Mouse (Mus musculus) neural tube, embryonic 13.5 days (tissue): ENCODE data around the gene Samd5. TPM values are rescaled to one million over a fixed set of nuclear protein-coding genes. Genes with fewer than 3 reads are reported as not detected.

ENCODE experiments used
- ATAC-seq: fragments of 200-750 bp; cut with Nextera tagmentation; 2 replicates; pipeline ENCODE4 v1.8.0; 2017; ENCODE audit warnings: low read depth, mild to moderate bottlenecking, moderate TSS enrichment, moderate library complexity
- H3K27ac ChIP-seq: fragments of 300-500 bp; sonication (generic); replicated peaks from 2 replicates; pipeline ENCODE4 v1.5.1; 2015; ENCODE audit warnings: moderate library complexity, mild to moderate bottlenecking, inconsistent platforms
- H3K27me3 ChIP-seq: fragments of 300-500 bp; sonication (generic); 2 replicates; pipeline ENCODE4 v1.6.1; 2015; ENCODE audit warnings: mild to moderate bottlenecking, inconsistent platforms
- H3K36me3 ChIP-seq: fragments of 300-500 bp; sonication (generic); 2 replicates; pipeline ENCODE4 v1.6.1; 2015; ENCODE audit warnings: mild to moderate bottlenecking, inconsistent platforms
- H3K4me1 ChIP-seq: fragments of 300-500 bp; sonication (generic); replicated peaks from 2 replicates; pipeline ENCODE4 v1.6.1; 2015; ENCODE audit warnings: inconsistent platforms
- H3K4me2 ChIP-seq: fragments of 300-500 bp; sonication (generic); 2 replicates; pipeline ENCODE4 v1.6.1; 2015; ENCODE audit warnings: inconsistent platforms, mild to moderate bottlenecking, moderate library complexity
- H3K4me3 ChIP-seq: fragments of 300-500 bp; sonication (generic); 2 replicates; pipeline ENCODE4 v1.5.1; 2015; ENCODE audit warnings: mild to moderate bottlenecking, inconsistent platforms
- H3K9ac ChIP-seq: fragments of 300-500 bp; sonication (generic); 2 replicates; pipeline ENCODE4 v1.6.1; 2015; ENCODE audit warnings: moderate library complexity, mild to moderate bottlenecking, inconsistent platforms
- H3K9me3 ChIP-seq: fragments of 300-500 bp; sonication (generic); 2 replicates; pipeline ENCODE4 v1.6.1; 2016; ENCODE audit warnings: inconsistent platforms
- WGBS: fragments of 180-500 bp; shearing (Covaris S2); methylation state at CpG from one replicate; pipeline ENCODE4 v1.1.7; 2015; 5-methylcytosine and 5-hydroxymethylcytosine counted together
- polyA plus RNA-seq: library from polyadenylated mRNA; unstranded; fragments of >200 nt; fragmentation: Nextera tagmentation; extraction: Ambion mirVana; gene quantifications from 2 replicates; pipeline ENCODE4 v1.2.1, GENCODE M21; 2015

Samd5 gene
- polyA plus RNA-seq, 1 experiment from 2014 or later, result 4.2 TPM

- H3K27me3 ChIP-seq, result peaks cover 17% of the 10 kb centered on the region
- no peaks in the 10 kb centered on the region for H3K36me3 ChIP-seq
- no peaks in the 10 kb centered on the region for H3K9me3 ChIP-seq
- no peak; the same call in 1 of the 2 replicates for ATAC-seq
- no peak overlapping the region for H3K27ac ChIP-seq
- peaks cover 47% of the 10 kb centered on the region for H3K4me1 ChIP-seq
- peak overlapping the region; percentile 95; the same call in 1 of the 2 replicates for H3K4me2 ChIP-seq
- H3K9ac ChIP-seq, result no peak overlapping the region
- WGBS, result 8% methylated on average over 5 of the region's 5 CpGs
- H3K4me3 ChIP-seq, result no peak overlapping the region
Observed at GRCm38 (mm10) chr10:9678071-9678470, 3.1 kb upstream of the Samd5 start.

DNA sequence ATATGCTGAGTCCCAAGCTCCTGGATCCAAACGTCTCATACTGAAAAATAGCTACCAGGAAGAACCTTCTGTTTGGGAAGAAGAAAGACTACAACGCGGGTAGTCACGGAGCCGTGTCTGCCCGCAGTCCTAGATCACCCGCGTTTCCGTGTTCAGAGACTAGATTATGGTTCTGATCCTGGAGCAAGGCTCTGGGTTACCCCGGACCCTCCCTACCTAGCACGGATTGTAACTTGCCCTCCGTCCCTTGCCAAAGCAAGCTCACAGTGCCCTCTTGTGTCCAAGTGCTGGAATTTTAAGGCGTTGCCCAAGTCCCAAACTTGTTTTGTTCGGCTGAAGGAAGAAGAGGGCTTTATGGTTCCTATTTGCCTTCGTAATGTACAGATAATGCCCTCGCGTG lies 1.9 kb upstream of the Samd5 start:
- Histone ChIP-seq H3K4me1 (peaks cover 47% of the 10 kb centered on the region), H3K36me3 (no peaks in the 10 kb centered on the region), H3K4me3 (no peak overlapping the region), H3K27ac (peak overlapping the region; percentile 19; the same call in 1 of the 2 replicates), H3K9ac (no peak overlapping the region), H3K4me2 (peak overlapping the region; percentile 95), H3K27me3 (peaks cover 23% of the 10 kb centered on the region), H3K9me3 (no peaks in the 10 kb centered on the region)
- 1% methylated on average over 17 of the region's 17 CpGs for WGBS
- peak; percentile 53; the same call in 1 of the 2 replicates for ATAC-seq

DNA sequence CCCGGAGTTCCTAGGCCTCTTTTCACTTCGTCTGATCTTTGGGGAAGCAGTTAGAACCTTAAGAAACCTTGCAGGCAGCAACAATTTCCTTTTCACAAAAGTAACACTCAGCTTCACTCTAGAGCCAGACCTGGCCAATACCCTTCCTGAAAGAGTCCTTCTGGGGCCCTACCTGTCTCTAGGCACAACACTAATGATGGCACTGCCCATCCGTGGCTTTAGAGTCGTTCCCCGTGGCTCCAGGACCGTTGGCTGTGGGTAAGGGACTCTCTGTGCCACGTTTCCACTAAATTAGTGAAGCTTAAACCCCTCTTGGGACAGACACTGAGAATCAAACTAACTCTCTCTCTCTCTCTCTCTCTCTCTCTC lies 1.4 kb upstream of the Samd5 start:
- no peak for ATAC-seq
- 3% methylated on average over 7 of the region's 7 CpGs for WGBS
- Histone ChIP-seq H3K4me3 (no peak overlapping the region), H3K27ac (peak overlapping the region; percentile 19; the same call in 1 of the 2 replicates), H3K36me3 (no peaks in the 10 kb centered on the region), H3K27me3 (peaks cover 23% of the 10 kb centered on the region), H3K4me2 (peak overlapping the region; percentile 95), H3K4me1 (peaks cover 47% of the 10 kb centered on the region), H3K9ac (peak overlapping the region; percentile 79; the same call in 1 of the 2 replicates), H3K9me3 (no peaks in the 10 kb centered on the region)

DNA sequence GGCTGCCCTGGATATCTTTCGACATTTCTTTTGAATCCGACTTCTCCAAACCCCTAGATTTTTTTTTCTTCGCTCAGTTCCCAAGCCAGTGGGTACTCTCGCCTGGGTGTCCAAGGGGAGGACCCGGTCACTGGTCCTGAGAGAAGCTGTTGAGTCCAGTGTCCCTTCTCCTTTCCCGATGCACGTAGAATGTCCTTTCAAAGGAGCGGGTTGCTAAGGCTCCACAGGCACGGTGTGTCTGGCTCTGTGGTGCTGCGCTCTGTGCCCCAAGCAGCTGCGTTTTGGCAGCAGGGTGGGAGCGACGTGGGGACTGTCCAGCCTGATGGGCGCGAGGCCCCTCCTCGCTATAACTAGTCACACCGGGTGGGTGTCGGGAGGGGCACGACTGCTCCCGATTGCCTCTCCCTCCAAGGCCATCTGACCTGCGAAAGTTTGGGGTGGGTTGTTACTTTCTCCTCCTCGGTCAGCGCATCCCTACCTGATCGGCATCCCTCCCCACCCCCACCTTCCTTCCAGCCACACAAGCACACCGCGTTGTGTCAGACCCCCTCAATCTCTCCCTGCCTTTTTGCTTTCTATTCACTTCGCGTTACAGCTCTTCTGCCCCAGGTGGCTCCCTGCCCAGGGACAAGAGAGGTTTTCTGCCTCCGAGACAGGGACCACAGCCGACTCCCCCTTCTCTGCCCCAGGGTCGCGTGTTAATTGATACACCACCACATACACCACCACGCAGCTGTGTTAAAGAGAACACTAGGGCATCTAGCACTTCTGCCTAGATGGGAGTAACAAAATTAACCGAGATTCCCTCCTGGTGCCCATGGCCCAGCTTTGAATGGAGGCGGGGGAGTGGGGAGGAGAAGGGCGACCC lies 776 bp upstream of the Samd5 start:
- ATAC-seq, result peak; percentile 44; the same call in 1 of the 2 replicates
- under 1% methylated on average over 36 of the region's 36 CpGs for WGBS
- Histone ChIP-seq H3K9ac (peak overlapping the region; percentile 79), H3K4me2 (peak overlapping the region; percentile 95), H3K9me3 (no peaks in the 10 kb centered on the region), H3K4me3 (peak overlapping the region; percentile 71), H3K36me3 (no peaks in the 10 kb centered on the region), H3K4me1 (peaks cover 47% of the 10 kb centered on the region), H3K27me3 (peaks cover 23% of the 10 kb centered on the region), H3K27ac (peak overlapping the region; percentile 81)

DNA sequence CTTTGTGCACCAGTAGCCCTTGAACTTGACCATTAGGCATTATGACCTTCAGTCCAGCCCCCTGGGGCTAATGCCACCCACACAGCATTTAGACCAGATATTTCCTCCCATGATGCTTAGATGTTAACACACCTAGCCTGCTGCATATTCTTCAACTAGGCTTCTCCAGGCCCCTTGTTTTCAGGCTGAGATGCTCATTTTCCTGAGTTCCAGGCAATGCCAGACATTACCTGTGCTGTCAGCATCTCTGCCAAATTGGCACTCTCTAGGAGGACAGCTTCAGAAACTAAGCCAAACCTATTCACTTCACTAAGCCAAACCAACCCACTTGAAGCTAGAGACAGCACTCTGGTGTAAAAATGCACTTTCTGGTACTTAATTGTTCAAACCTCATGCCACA lies 1.7 kb downstream of the Samd5 start:
- Histone ChIP-seq H3K4me2 (peak overlapping the region; percentile 95), H3K27ac (no peak overlapping the region), H3K9ac (peak overlapping the region; percentile 79), H3K9me3 (no peaks in the 10 kb centered on the region), H3K36me3 (no peaks in the 10 kb centered on the region), H3K27me3 (peaks cover 23% of the 10 kb centered on the region), H3K4me3 (peak overlapping the region; percentile 71), H3K4me1 (peaks cover 43% of the 10 kb centered on the region)
- ATAC-seq, result no peak

GRCm38 (mm10) chr10:9672751-9673150 lies 2.3 kb downstream of the Samd5 start:
- WGBS, result 90% methylated on average over 5 of the region's 5 CpGs
- peak overlapping the region; percentile 71 for H3K4me3 ChIP-seq
- peak overlapping the region; percentile 95 for H3K4me2 ChIP-seq
- no peaks in the 10 kb centered on the region for H3K9me3 ChIP-seq
- ATAC-seq, result no peak
- H3K9ac ChIP-seq, result no peak overlapping the region
- no peaks in the 10 kb centered on the region for H3K36me3 ChIP-seq
- H3K27me3 ChIP-seq, result peaks cover 23% of the 10 kb centered on the region
- peaks cover 38% of the 10 kb centered on the region for H3K4me1 ChIP-seq
- no peak overlapping the region for H3K27ac ChIP-seq

DNA sequence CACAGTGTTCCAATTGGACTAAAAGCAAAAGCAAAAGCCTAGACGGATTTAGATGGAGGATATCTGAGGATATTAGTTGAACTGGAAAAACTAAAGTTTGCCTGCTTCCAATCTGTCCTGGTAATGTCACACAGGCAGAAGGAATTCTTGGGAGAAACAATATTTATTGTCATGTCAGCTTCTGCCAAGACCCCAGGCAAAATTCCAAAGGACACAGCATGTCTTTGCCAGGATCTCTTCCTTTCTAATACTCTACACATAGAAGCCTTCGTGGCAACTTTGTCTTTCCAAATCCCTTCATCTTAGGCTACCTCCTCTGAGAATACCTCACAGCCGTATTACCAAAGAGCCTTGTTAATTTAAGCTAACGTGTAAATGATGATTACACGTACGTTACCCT lies 4.7 kb downstream of the Samd5 start:
- no peak overlapping the region for H3K4me2 ChIP-seq

DNA sequence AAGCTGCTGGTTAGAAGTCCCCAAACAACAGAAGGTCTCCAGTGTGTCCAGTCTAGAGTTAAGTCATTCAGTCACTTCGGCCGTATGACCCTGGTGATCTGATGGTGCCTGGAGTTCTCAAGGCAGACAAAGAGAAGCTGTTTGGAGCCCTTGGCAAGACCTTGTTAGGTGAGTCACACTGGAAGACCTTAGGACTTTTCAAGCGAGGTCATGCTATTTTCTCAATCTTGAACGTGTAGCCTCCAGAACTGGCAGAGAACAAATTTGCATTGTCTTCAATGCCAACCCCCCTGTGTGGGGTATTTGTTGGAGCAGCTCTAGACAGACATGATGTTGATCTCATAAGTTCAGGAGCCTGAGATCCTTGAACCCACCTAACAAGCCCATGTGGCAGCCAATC lies 6.2 kb downstream of the Samd5 start:
- Histone ChIP-seq H3K4me2 (no peak overlapping the region), H3K9me3 (no peaks in the 10 kb centered on the region), H3K36me3 (no peaks in the 10 kb centered on the region), H3K9ac (no peak overlapping the region), H3K4me1 (0 out of 2 replicates have a peak, but pooled peaks cover 6% of the 10 kb centered on the region), H3K27ac (no peak overlapping the region), H3K27me3 (peaks cover 13% of the 10 kb centered on the region), H3K4me3 (no peak overlapping the region)
- 76% methylated on average over 4 of the region's 4 CpGs for WGBS
- no peak for ATAC-seq

More for the DNA sequence above, 4.7 kb downstream of the Samd5 start:
- no peaks in the 10 kb centered on the region for H3K9me3 ChIP-seq
- WGBS, result 86% methylated on average over 6 of the region's 6 CpGs
- peaks cover 13% of the 10 kb centered on the region for H3K27me3 ChIP-seq
- no peak overlapping the region for H3K9ac ChIP-seq
- H3K36me3 ChIP-seq, result no peaks in the 10 kb centered on the region
- peaks cover 17% of the 10 kb centered on the region for H3K4me1 ChIP-seq
- no peak for ATAC-seq
- no peak overlapping the region for H3K27ac ChIP-seq
- H3K4me3 ChIP-seq, result no peak overlapping the region

DNA sequence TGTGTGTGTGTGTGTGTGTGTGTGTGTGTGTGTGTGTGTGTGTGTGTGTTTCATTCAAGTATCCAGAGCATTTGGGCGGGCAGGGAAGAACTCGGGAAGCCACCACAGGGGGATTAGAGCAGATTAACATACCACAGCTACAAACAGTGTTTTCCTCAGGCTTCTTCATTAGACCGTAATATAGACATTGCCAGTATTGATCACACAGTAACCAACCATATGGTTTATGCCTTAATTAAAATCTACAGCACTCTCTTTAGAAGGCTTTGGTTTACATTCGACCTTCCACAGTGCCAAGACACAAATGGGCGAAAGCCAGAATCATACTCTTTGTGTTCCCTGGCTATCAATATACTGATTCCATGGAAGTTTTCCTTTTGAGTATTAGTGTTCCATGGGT lies 22.1 kb downstream of the Samd5 start:
- H3K4me1 ChIP-seq, result peaks cover 14% of the 10 kb centered on the region
- no peak for ATAC-seq
- H3K4me2 ChIP-seq, result no peak overlapping the region
- H3K27ac ChIP-seq, result no peak overlapping the region
- H3K36me3 ChIP-seq, result no peaks in the 10 kb centered on the region
- no peak overlapping the region for H3K4me3 ChIP-seq
- no peaks in the 10 kb centered on the region for H3K27me3 ChIP-seq
- H3K9me3 ChIP-seq, result no peaks in the 10 kb centered on the region
- no peak overlapping the region for H3K9ac ChIP-seq
- 79% methylated on average over 5 of the region's 5 CpGs for WGBS

DNA sequence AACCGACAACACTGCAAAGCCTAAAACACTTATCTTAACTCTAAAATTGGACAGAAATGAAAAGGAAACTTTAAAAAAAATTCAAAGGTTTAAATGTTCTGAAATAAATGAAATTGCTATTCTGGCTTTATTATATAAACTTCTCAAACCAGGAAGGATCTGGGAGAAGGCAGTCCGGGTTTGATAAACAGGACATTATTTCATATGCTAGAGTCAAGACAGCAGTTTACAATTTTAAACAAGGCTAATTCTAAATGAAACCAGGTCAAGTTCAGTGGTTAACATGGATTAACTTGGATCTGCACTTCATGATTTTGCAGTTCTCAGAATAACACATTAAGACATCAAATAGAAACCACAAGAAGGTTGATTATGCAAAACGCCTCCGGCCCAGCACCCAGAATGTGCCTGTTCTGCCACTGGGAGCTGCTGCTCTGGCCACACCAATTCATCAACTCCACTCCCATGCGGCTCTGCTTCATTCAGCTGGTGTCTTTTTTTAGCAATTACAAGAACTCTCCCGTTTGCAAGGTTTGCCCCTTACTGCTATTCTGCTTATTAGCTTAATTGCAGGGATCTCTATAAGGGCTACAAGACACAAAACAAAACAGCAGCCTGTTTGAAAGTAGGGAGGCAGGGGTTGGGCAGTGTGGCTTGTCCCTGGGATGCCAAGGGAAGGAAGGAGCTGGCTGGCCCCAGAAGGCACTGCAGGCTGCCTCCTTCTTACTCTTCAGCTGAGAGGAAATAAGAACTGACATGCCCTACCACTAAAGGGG lies 24.8 kb downstream of the Samd5 start:
- H3K9ac ChIP-seq, result no peak overlapping the region
- ATAC-seq, result no peak

DNA sequence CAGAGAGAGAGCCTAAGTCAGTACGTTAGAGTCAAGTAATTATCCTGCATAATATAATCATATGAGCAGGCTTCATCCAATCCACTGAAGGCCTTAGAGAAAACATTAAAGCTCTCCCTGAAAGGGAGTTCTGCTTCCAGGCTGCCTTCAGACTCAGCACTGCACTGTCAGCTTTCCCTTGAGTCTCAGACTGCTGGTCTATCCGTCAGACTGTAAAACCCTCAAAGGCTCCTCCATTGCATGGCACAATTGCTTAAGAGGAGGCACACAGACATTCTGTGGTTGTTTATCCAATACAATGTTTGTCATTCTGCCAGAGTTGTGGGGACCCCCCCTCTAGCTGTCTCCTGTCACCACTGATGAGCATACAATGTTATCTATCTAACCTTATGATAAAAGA lies 26.5 kb downstream of the Samd5 start:
- Histone ChIP-seq H3K27ac (no peak overlapping the region), H3K4me1 (peaks cover 14% of the 10 kb centered on the region), H3K9me3 (no peaks in the 10 kb centered on the region), H3K27me3 (no peaks in the 10 kb centered on the region), H3K4me3 (no peak overlapping the region), H3K9ac (no peak overlapping the region), H3K4me2 (no peak overlapping the region), H3K36me3 (no peaks in the 10 kb centered on the region)
- 39% methylated on average over 2 of the region's 2 CpGs for WGBS
- no peak for ATAC-seq

More for the DNA sequence above, 24.8 kb downstream of the Samd5 start:
- Histone ChIP-seq H3K27ac (no peak overlapping the region), H3K4me1 (peaks cover 14% of the 10 kb centered on the region), H3K27me3 (no peaks in the 10 kb centered on the region), H3K4me2 (no peak overlapping the region), H3K36me3 (no peaks in the 10 kb centered on the region), H3K4me3 (no peak overlapping the region), H3K9me3 (no peaks in the 10 kb centered on the region)
- WGBS, result 47% methylated on average over 6 of the region's 6 CpGs

- no peak for ATAC-seq
- no peaks in the 10 kb centered on the region for H3K27me3 ChIP-seq
- no peaks in the 10 kb centered on the region for H3K36me3 ChIP-seq
- H3K9ac ChIP-seq, result no peak overlapping the region
- no peaks in the 10 kb centered on the region for H3K9me3 ChIP-seq
- H3K4me2 ChIP-seq, result no peak overlapping the region
- H3K4me1 ChIP-seq, result peaks cover 14% of the 10 kb centered on the region
- no peak overlapping the region for H3K27ac ChIP-seq
- H3K4me3 ChIP-seq, result no peak overlapping the region
- WGBS, result 76% methylated on average over 6 of the region's 6 CpGs
Observed at GRCm38 (mm10) chr10:9647741-9648140, 27.3 kb downstream of the Samd5 start.
